Mouse (Mus musculus) granulocyte monocyte progenitor cell, adult 5-6 weeks (primary cell): ENCODE data around the gene Trnp1. TPM values are rescaled to one million over a fixed set of nuclear protein-coding genes. Genes with fewer than 3 reads are reported as not detected.
"Not testable (repeated sequence)": the region's sequence is repeated elsewhere in the genome, so short reads cannot be mapped to it uniquely, and the experiment has no call there.

ENCODE experiments used
- ATAC-seq: replicated peaks from 2 replicates; pipeline ENCODE4 v1.8.0; 2016; ENCODE audit warnings: mild to moderate bottlenecking, moderate TSS enrichment, inconsistent platforms; ENCODE audit not compliant: poor library complexity, severe bottlenecking
- total RNA-seq, 2 experiments: library from RNA; stranded (forward) in 1 of 2; stranded (reverse) in 1 of 2; fragments of 200-712, 200-1000 nt in 1 of 2; fragments of >200 nt in 1 of 2; fragmentation: Nextera tagmentation in 1 of 2; gene quantifications; 2 replicates each; pipeline ENCODE4 v1.2.3; 2014 to 2017

The Trnp1 gene
- total RNA-seq (2014; fragmentation: Nextera tagmentation): not detected in 2 replicates
- total RNA-seq (2017): not detected in 2 replicates

GRCm38 (mm10) chr4:133498160-133498724, at the start of gene Trnp1:
Trnp1 (minus strand) TSS chr4:133498550.
- ATAC-seq: peak; percentile 66

DNA sequence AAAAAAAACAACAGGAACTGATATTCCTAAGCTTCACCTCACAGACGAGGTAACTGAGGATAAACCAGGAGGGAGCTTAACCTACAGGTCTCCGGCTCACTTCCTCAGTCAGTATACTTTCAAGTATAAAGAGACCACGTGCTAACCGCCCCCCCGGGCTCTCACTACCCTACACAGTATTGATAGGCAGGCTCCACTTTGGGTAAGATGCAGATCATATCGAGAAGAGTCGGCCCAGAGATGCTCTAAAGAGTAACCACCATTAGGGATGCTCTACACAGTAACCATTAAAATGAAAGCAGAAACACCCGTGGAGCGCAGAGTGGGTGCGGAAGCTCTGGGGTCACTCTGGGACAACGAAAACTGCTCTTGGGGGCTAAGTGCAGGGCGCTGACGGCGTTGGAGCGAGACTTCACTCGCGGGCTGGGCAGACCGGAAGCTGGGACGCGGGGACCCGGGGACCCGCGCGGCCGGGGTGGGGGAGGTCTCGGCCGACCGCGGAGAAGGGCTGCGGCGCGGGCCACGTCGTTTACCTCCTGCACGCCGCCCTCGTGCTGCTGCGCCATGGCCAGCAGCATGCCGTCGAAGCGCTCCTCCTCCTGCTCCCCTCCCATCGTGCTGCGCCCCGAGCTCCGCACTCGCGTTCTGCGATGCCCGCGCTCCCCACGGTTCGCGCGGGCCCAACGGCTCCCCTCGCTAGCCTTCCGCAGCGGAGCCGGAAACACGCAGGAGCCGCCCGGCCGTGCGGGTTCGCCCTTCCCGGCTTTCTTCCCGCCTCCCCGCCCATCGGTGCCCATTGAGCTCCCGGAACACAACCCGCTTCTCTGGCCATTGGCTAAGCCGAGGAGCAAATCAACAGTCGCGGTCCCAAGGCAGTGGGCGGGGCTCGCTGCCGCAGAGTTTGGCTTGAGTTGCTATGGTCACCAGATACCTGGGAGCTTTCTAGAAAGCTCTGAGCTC, 47.2 kb upstream of the Trnp1 start, which contains the start of gene Nudc:
TSS of gene Nudc (minus strand) at position 725 of the 960 bp plus-strand sequence.
- peak; percentile 99 for ATAC-seq

DNA sequence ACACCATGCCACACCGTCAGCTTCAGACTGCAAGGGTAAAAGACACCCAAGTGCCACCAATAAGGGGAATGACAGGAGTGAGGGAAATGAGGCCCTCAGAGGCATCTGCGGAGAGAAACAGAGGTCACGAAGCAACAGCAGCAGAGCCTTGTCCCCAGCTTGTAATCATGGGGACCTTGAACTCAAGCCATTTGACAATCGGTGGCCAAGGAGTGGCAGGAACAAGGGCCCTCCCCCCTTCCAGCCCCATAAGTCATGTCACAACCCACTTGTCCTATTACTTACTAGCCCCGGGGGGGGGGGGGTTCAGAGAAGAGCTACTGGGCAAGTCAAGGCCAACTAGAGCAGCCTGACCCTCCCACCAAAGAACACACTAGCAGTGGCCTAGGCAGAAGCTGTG, 38.3 kb upstream of the Trnp1 start:
- ATAC-seq: no peak

GRCm38 (mm10) chr4:133536081-133536480, 37.7 kb upstream of the Trnp1 start:
- no peak for ATAC-seq

- ATAC-seq: no peak
Measured at GRCm38 (mm10) chr4:133532777-133533176, 34.4 kb upstream of the Trnp1 start.

GRCm38 (mm10) chr4:133527788-133528187, 29.4 kb upstream of the Trnp1 start:
- ATAC-seq: no peak

GRCm38 (mm10) chr4:133521502-133521901, 23.2 kb upstream of the Trnp1 start:
- ATAC-seq: no peak

GRCm38 (mm10) chr4:133519369-133519665, 21.0 kb upstream of the Trnp1 start:
- ATAC-seq: no peak

DNA sequence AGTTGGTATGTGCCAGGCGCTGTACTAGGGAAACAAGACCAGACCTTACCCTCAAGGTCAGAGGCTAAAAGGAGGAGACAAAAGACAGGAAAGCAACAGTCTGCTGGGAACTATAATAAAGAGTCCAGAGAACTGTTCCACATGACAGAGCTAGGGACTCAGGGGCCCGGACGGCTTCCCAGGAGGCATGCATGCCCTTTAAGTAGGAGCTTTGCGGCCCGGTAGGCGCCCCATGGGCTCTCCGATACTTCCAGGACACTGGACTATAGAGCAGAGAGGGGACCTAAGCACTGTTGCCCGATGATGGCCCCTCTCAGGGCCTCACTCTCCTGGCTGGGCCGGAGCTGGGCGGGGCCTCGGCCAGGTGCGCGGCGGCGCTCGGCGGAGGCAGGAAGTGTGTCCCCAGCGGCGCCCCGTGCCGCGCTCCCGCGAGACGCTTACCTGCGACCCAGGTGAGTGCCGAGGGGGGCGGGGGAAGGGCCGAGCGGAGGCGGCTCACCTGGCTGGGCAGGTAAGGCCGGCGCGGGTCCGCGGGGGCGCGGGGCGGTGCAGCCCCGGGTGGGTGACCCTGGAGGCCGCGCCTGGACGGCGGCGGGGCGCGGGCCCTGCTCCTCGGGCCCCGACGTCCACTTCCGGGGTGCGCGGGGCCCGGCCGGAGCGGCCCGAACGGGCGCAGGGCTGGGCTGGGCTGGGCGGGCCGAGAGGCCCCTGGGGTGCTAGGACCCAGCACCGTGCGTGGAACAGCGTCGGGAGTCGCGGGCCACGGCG, 20.4 kb upstream of the Trnp1 start, which contains the start of gene Kdf1:
TSS of gene Kdf1 (plus strand) at position 363 of the 768 bp plus-strand sequence.
- no peak; the same call in 1 of the 2 replicates for ATAC-seq

DNA sequence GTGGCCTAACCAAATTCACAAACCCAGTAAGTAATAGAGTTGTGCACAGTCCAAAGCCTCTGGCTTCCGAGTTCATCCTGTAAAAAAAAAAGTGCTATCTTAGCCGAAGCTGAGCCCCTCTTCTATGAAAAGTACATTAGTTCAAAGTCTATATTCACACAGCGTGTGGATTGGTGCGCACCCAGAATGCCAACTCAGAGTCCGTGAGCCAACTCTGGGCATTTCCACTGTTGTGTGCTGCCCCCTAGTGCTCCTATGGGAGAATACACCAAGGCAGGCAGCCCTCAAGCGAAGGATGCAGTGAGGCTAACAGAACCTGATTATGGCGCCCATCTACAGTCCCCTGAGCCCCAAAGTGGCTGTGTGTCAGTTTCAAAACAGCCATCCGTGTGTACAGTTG, 14.6 kb upstream of the Trnp1 start:
- ATAC-seq: peak; percentile 91

DNA sequence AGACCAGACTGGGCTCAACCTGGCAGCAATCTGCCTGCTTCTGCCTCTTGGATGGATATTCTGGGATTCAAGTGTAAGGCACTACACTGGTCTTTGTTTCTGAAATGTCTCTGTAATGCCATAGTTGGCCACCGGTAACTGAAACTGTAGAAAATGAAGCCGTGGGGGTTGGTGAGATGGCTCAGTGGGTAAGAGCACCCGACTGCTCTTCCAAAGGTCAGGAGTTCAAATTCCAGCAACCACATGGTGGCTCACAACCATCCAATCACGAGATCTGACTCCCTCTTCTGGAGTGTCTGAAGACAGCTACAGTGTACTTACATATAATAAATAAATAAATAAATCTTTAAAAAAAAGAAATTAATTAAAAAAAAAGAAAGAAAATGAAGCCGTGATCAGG, 14.2 kb upstream of the Trnp1 start:
- ATAC-seq: not testable (repeated sequence)

DNA sequence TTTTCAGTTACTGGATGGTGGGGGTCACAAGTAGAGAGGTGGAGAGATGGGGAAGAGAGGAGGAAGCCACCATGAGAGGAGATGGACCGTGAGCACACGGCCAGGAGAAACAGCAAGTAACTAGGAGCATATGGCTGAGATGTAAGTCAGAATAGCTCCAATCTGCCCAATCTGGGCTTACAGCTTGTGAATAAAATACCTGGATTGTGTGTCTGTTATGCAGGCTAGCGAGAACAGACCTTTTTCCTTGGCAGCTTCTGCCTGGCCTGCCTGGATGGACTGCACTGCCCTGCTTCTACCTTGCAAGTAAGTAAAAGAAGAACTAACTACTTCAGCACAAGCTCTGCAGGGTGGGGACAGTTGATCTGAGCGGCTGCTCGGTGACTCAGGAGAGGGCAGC, 12.7 kb upstream of the Trnp1 start:
- ATAC-seq: no peak

DNA sequence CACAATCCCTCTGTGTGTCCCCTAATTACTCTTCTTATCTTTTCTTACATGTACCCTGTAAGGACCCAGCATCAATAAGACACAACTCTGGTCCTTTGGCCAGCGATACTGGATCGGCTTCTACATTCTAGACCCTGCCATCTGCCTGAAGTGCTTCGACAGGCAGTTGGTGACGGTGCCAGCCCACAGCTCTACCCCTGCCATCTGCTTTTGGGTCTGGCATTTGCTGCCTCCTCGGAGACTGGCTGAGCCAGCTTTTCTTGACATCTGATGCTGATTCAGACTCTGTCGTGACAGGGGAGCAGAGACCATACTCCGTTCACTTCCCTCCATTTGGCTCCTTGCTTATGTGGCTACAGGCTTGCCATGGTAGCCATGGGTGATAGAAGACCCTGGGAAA, 10.6 kb upstream of the Trnp1 start:
- no peak for ATAC-seq

GRCm38 (mm10) chr4:133506573-133506972, 8.2 kb upstream of the Trnp1 start:
- ATAC-seq: no peak

DNA sequence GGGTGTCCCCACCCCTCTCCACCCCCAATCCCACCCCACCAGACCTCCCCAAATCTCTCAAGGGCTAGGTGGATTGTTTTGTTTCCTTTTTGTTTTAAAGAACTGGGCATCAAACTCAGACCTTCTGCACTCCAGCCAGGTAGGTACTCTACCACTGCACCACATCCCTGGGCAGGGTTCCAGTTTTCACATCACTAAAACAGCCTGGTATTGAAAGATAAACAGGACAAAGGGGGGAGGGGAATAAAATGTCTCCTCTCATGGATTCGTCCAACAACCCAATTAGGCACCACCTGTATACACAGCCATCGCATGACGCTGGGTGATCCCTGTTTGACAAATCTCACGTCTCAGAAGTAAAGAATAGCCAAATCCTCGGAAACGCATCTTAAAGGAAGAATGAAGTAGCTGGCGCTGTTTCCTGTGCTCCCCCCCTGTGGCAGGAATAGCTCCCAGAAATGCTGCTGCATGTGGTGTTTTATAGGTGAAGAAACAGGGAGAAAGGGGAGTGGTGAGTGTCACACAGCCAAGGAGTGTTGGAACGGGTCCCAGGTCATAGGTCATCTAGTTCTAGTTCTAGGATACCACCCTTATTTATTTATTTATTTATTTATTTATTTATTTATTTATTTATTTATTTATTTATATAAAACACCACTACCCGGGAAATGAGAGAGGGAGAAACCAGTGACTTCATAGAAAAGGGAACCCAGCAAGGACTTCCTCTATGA, 6.6 kb upstream of the Trnp1 start:
- ATAC-seq: no peak

GRCm38 (mm10) chr4:133504300-133504699, 6.0 kb upstream of the Trnp1 start:
- ATAC-seq: no peak

GRCm38 (mm10) chr4:133501514-133501913, 3.2 kb upstream of the Trnp1 start:
- ATAC-seq: peak; percentile 50; the same call in 1 of the 2 replicates

GRCm38 (mm10) chr4:133497461-133498159, 740 bp downstream of the Trnp1 start:
- no peak for ATAC-seq

DNA sequence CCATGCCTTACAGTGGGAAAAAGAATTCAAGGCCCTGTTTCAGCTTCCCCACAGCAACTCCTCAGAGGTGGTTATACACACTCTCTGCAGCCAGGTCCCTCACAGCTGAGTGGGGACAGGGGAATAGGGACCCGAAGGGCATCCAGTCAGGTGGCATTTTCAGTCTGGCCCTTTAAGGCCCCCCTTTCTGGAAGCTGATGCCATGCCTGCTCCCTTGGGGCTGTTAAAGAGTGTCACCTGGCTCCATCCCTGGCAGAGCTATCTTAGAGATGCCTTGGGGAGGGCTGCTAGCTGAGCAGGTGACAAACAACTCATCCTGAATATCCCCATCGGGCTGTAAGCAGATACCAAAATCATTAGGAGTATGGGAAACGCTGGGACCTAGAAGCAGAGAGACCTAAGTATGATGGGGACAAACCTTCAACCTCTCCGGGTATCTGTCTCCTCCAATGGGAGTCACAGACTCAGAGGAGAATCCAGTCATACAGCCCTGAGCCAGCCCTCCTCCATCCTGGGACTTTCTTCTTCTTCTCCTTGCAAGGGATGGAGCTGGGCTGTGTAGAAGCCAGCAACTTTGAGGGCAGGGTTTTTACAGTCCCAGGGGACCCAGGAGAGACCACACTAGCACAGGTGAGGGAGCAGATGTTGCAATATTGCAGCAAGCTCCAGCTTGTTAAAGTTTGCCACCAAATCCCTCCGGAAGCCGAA, 1.5 kb downstream of the Trnp1 start:
- ATAC-seq: no peak
